Mouse (Mus musculus): ENCODE measurements around the gene Nr6a1. TPM values are rescaled to one million over a fixed set of nuclear protein-coding genes. Genes with fewer than 3 reads are reported as not detected.

Gene Nr6a1
- total RNA-seq, 2 experiments from 2014 or later = 7.6 to 9.6 TPM

DNA sequence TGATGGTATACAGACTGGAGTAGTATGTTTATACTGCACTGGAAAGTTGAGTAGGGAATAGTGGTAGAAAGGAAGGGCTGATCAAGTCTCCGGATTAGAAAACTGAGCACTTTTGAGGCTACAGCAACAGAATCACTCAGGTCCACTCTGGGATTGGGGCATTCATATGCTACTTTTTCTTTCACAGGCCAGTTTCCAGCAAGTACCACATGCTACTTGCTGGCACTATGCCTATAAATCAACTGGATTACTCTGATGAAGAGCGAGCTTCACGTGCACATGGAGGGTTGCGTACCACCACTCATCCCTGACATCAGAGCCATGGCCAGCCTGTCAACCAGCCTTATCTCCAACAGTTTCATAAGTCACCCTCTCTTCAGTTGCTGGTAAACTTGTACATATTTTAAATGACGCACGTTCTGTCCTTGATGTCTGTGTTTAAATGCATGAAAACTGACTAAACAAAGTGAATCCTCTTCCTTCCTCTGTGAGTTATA, 197.1 kb downstream of the Nr6a1 start:
- intact Hi-C loops (cut with DNase I) = no loop called here
- DNase-seq (ENCODE audit: low spot score in 2 of 2) = no peak

DNA sequence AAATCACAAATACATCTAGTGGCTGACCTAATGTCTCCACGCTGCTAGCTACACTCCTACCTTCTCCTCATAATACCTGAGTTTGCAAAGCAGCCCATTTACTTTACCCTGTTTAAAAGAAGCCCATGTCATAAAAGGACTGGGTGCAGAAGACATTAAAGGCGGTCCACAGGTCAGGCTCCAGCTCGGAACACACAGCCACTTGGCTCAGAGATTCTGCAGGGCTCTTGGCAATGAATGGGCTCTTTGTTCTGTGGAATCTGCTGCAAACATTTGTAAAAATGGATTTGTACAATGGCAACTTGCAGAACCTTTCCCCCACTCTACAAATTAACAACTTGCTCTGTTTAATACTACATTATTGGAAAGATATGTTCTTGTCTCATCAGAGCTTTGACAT, 202.1 kb downstream of the Nr6a1 start:
- intact Hi-C loops (cut with DNase I) = no loop called here
- DNase-seq (ENCODE audit: low spot score in 2 of 2) = no peak

DNA sequence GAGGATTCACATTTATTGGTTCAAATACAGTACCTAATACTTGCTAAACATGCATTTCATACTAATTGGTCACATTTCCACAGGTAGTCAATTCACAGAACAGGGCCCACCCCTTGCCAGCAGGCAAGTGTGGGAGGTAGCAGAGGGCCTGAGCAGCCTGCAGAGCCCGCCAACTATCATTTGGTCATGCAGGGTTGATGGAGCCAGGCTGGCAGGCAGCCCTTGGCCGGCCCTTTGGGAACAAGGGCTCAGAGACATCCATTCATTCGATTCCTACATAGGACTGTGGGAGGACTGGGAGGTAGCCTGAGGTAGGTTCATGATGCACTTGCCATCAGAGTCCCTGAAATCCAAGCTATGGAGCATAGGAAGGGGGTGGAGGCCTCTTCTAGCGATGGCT, 204.1 kb downstream of the Nr6a1 start:
- DNase-seq (ENCODE audit: low spot score in 2 of 2) = no peak
- intact Hi-C loops (cut with DNase I) = no loop called here

DNA sequence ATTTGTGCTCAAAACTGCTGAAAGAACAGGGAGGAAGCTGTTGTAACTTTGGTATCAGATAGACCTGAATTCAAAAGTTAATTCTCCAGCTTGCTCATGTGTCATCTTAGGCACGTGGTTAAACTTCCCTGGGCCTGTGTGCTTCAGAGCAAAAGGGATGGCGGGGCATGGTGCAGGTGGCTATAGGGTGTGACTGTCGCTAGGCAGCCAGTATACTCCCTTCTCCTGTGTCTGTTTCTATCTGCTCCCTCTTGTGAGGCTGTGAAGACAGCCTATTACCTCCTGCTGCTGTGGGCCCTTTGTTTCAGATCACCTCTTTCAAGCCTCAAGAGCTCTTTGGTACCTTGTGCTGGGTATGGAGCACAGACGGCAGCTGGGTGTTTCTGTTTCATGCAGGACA, 205.4 kb downstream of the Nr6a1 start:
- DNase-seq (ENCODE audit: low spot score in 2 of 2) = no peak
- intact Hi-C loops (cut with DNase I) = no loop called here

DNA sequence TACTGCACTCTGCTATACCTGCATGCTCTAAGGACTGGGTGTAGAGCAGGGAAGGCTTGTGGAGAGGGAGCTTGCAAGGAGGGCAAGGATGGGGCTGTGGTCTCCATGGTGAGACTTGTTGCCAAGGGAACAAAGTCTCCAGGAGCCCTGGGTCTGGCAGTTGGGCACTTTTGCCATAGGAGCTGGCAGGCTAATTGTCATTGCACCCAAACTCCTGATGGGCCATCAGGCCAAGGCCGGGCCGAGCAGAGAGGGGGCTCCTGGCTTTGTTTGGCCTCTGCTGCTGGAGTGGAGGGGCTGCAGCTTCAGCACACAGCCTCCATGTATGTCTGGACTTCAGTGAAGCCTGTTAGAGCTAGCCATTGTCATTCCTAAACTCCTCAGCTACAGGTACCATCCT, 206.8 kb downstream of the Nr6a1 start:
- DNase-seq (ENCODE audit: low spot score in 2 of 2) = no peak
- intact Hi-C loops (cut with DNase I) = no loop called here

DNA sequence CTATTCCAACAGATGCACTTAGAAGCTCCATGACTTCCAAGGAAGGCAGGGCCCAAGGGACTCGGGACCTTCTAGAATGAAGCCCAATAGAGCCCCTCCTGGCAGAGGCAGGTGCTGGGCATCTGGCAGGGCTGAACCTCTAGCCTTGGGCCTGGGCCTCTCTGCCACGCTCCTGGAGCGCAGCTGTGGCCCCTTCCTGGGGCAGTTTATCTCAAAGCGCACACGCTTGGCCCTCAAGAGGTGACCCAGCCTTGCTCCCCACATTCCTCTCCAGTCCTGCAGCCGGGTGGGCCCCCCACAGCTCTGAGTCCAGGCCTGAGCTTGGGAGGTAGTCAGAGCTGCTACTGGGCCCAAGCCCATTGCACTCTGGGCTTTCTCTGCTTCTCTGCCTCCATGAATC, 208.1 kb downstream of the Nr6a1 start:
- intact Hi-C loops (cut with DNase I) = no loop called here

DNA sequence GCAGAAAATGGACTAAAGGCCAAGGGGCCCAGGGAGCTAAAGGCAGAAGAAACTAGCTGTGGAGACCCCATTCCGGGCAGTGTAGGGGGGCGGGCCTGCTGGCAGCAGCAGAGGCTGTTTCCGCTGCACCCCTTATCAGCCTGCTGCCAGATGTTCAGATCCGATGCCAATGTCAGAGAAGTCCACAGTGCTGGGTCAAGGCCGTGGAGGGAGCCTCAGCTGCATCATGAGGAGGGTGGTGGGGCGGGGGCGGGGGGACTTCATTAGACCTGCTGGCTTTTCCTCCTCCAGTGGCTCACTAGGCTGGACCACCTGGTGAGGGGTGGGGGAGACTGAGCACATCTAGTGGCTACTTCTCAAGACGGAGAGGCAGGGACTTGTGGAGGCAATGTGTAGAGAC, 208.8 kb downstream of the Nr6a1 start:
- DNase-seq (ENCODE audit: low spot score in 2 of 2) = no peak
- intact Hi-C loops (cut with DNase I) = no loop called here

More for the DNA sequence above, 208.1 kb downstream of the Nr6a1 start:
- DNase-seq (ENCODE audit: low spot score in 2 of 2) = no peak

DNA sequence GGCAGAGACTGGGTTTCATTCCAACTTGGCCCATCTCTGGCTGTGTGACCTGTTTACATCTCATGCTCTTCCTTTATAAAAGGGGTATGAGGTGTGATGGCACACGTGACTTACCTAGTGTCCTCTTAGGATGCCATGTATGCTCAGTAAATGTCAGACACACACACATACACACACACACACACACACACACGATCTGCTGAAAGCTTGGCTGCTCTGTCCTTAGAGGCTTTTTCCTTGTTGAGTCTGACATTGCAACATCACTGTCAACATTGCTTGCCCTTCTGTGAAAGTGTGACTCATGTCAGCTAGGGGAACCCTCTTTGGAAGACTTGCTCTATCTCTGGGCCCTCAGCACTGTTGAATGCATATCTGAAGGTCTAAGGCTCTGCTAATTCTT, 210.1 kb downstream of the Nr6a1 start:
- DNase-seq (ENCODE audit: low spot score in 2 of 2) = no peak
- intact Hi-C loops (cut with DNase I) = no loop called here

DNA sequence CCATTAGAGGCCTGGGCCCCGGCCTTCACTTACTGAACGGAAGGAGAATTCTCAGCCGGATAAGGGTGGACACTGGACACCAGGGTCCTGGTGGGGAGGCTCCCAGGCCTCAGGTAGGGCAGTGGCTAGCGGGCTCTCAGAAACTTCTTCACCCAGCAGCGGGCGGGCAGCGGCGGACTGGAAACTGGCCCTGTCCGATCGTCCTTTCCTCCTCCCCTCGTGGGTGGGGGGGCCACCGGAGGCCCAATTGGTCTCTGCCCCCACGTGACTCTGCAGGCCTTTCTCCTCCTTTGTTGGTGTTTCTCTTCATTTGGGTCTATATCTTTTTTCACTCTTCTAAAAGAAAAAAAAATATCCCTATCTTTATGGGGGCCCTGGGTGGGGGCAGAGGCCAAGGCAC, 213.2 kb downstream of the Nr6a1 start, which contains the start of gene Nr5a1:
Nr5a1 (minus strand) TSS at position 219 of the 400 bp plus-strand sequence.
- DNase-seq (ENCODE audit: low spot score in 2 of 2) = no peak
- intact Hi-C loops (cut with DNase I) = no loop called here

DNA sequence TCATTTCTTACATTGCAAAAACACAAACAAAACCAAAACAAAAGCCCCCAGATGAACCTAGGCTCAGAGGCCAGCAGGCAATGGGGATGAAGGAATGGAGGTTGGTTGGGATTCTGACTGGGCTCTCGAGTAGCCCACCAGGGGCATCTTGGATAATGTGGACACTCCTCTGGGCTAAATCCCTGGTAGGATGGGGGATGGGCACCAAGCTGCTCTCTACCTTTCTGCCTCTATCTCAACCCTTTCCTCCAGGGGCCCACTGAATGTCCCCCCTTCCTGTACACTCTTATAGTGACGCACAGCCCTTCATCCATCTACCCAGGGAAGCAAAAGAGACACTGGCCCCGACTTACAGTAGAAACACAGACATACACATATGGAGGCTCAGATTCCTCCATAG, 213.9 kb downstream of the Nr6a1 start:
- DNase-seq (ENCODE audit: low spot score in 2 of 2) = no peak
- intact Hi-C loops (cut with DNase I) = no loop called here

DNA sequence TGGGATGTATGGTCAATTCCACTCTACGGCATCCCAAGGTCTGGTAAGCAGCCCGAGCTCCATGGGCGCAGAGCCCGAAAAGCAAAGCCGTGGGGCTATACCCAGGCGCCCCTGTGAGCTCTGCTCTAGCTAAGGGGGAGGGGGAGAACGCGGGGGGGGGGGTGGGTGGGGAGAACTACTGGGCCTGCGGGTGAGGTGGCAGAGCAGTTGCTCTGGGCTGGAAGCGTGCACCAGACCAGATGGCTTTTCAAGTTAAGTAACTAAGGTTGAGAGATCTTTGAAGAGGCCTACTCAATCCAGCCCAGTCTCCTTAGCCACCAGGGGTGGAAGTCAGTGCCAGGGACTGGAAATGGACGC, 214.7 kb downstream of the Nr6a1 start:
- intact Hi-C loops (cut with DNase I) = no loop called here
- no peak for DNase-seq (ENCODE audit: low spot score in 2 of 2)

DNA sequence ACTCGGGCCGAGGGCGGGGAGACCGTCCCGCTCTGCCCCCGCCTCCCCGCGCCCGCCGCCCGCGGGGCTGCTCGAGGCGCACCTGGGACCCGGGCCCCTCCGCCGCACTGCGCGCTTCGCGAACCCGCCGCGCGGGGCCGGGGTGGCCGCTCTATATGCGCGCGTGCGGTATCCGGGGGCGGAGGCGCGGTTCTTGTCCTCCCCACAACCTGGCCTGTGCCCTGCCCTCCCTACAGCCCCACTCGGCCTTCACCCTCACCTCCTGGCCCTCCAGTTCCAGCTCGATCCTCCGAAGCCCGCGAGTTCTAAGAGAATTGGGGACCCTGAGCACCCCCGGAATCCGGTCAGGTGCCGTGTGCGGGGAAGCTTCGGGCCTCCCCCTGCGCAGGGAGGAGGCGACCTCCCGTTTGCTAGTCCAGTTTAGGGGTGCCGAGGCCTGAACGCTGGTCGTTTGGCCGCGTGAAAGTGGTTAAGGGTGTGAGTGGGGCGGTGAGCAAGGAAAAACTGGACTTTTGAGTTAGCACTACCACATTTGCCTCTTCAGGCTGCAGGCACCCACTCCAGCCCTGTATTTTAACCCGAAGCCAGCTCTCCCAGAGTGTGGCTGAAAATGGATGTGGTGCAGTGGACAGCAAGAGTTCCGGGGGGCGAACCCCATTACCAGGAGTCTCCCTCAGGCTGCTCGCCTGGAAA, 215.3 kb downstream of the Nr6a1 start:
- intact Hi-C loops (cut with DNase I) = no loop called here
- no peak for DNase-seq (ENCODE audit: low spot score in 2 of 2)

DNA sequence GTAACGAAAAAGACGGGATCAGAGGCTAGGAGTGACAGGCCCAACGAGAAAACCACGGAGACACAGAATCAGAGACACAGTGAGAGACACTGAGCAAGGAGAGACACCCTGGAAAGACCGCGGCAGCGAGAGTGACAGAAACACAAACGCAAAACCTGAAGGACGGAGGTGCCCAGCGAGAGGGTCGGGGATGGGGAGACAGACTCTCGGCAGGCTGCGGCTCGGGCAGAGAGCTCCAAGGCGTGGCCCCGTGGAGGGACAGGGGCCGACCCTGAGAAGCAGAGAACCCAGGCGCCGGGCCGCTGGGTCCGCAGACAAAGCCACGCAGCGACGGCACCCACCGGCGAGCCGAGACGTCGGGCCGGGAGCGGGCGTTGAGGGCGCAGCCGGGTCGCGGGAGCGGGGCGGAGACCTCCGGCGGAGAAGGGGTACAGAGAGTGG, 216.0 kb downstream of the Nr6a1 start:
- intact Hi-C loops (cut with DNase I) = no loop called here
- DNase-seq (ENCODE audit: low spot score in 2 of 2) = no peak

DNA sequence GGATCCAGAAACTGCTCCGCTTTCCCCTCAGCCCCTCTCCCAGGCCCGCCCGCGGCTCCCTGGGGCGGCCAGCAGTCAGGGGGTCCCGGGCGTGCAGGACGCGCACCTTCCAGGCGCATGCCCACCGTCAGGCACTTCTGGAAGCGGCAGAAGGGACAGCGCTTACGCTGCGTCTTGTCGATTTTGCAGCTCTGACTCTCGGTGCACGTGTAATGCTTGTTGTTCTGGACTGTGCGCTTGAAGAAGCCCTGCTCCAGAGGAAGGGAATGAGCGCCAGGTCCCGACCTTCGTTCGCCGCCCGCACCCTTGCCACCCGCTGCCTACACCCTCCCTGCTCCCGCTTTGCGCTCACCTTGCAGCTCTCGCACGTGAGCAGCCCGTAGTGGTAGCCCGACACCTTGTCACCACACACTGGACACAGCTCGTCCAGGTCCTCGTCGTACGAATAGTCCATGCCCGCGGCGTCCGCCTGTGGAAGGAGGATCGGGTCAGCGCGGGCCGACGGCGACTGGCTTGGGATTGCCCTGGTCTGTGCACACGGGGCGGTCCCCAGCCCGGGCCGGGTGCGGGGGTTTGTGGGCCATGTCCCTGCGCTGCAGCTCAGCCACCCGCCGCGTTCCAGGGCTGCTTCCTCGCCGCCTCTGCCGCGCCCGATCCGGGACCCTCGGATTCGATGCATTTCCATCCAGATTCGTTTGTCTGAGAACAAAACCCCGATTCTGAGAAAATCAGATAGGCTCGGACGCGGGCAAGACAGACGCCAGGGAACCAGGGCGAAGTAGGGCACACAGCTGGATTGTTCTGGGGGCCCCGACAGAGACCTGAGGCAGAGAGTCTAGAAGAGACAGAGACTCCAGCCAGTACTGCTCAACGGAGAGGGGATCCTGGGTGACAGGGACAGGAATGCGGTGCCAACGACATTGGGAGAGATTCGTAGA, 216.9 kb downstream of the Nr6a1 start:
- intact Hi-C loops (cut with DNase I) = no loop called here
- DNase-seq (ENCODE audit: low spot score in 2 of 2) = peak in 1 of 2 experiments; percentile 32

DNA sequence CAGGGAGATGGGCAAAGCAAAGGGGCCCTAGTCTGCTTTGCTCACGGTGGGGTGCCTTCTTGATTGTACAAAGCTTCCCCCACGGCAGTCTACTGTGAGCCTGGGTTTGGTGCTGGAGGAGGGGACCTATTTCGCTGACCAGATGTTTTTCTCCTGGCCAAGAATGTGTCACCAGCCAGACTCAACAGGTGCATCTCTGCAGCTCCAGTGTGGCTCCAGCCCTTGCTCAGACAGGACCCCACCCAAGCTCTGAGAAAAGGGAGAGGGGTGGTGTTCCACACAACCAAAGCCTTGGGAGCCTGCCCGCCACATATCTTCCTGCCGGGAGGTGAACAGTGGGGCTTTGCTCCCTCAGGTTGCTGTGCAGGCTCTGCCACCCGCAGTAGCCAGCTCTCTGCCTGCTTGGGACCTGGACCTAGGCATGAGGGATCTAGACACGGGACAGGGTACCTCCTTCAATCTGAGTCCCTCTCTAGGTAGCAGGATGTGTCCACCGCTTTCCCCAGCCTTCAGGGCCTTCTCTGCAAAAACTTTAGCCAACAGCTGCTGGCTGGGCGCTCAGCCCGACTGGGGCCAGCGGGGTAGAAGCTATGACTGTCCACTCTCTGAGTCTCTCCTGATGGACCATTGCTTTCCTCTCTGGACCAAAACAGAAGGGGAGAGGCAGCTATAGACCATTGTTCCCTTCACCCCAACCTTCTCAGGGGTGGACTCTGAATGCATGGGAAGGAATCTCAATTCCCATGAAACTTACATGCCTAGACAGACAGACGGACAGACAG, 218.4 kb downstream of the Nr6a1 start:
- intact Hi-C loops (cut with DNase I) = no loop called here
- DNase-seq (ENCODE audit: low spot score in 2 of 2) = no peak

DNA sequence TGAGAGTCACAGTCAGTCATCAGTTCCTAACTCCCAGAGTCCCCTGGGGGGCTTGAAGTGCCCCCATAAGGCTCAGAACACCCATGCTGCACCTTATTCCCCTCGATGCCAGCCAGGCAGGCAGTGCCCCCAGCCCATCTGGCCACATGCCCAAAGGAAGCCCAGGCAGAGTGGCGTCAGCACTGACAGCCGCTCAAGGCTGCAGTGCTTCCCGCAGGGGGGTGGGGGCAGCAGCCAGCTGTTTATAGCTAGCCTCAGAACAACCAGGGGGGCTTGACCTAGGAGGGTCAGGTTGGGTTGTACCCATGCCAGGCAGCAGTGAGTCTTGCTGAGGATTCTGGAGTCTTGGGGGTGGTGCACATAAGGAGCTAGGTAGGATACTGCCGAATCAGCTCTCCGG, 220.8 kb downstream of the Nr6a1 start:
- intact Hi-C loops (cut with DNase I) = no loop called here
- DNase-seq (ENCODE audit: low spot score in 2 of 2) = no peak

DNA sequence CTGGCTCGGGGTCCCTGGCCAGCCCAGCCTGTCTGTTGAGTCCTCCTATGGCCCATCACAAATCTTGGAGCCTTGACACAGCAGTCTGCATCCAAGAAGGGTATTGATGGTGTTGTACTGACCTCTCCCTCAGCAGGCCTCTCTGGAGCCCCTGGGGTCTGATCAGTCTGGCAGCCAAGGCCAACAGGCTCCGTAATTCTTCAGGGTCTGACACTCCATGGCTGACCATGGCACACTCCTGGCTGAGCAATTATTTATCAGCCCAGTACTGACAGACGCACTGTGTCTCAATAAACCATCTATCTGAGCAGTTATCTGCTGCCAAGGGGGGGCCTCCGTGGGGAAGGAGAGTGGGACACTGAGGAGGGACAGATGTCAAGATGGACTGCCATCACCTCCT, 222.5 kb downstream of the Nr6a1 start:
- intact Hi-C loops (cut with DNase I) = no loop called here
- DNase-seq (ENCODE audit: low spot score in 2 of 2) = no peak

DNA sequence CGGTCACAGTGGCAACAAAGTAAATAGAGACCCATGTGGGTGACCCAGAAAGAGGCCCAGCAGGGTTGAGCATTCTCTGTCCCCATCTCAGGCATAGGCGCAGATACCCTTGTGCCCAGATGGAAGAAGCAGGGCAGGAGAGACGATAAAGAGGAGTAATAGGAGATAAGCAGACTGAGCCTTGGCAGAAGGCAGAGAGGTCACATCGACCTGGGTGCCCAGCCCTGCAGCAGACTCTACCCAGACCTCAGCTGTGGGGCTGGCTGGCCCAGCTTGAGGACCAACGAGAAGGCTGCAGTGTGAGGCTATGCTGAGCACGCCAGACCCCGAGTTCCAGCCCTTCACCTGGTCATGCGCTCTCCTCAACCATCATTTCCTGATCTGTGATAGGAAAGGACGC, 223.2 kb downstream of the Nr6a1 start:
- intact Hi-C loops (cut with DNase I) = no loop called here
- no peak for DNase-seq (ENCODE audit: low spot score in 2 of 2)

DNA sequence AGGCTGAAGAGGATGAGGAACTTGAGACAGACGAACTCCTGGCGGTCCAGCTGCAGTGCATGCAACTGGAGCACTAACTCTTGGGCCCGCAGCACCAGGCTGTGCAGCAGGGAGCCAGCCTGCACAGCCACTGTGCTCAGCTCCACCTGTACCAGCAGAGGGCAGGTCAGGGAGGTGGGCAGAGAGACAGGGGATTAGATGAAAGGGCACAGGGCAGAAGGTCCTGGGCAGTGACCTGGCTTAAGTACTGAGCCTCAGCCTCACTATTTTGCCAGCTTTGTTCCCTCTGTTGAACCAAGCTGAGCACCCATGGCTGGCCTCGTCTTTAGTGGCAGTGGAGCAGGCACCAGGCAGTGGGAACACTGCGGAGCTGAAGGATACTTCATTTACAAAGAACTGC, 227.3 kb downstream of the Nr6a1 start:
- intact Hi-C loops (cut with DNase I) = no loop called here
- no peak for DNase-seq (ENCODE audit: low spot score in 2 of 2)

DNA sequence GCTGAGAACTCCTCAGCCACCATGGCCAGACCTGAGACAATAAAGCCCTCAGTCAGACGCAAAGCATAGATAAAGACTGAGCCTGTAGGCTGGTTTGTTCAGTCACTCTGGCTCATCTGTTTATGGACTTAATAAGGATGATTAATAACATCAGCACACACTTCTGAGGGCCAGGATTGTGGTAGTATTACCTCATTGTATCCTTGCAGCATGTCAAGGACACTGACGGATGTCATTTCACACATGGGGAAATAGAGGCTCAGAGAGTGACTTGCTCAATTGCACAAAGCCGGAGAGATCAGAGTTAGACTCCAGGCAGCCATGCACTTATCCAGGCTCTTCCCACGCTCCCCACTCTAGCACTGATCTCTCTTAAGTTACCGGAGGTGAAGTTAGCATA, 228.9 kb downstream of the Nr6a1 start:
- intact Hi-C loops (cut with DNase I) = no loop called here
- no peak for DNase-seq (ENCODE audit: low spot score in 2 of 2)

Data from left cerebral cortex, postnatal 25 days (tissue).